Mouse (Mus musculus): ENCODE measurements around the gene Ddah2. TPM values are rescaled to one million over a fixed set of nuclear protein-coding genes. Genes with fewer than 3 reads are reported as not detected.

Ddah2 gene
- polyA plus RNA-seq, 1 experiment from 2014 or later, result 356 TPM

GRCm38 (mm10) chr17:35074097-35074496 is 15.3 kb downstream of the Ddah2 start:
- no peaks in the 10 kb centered on the region for H3K27me3 ChIP-seq
- H3K27ac ChIP-seq, result no peak overlapping the region
- H3K9ac ChIP-seq, result no peak overlapping the region
- no peaks in the 10 kb centered on the region for H3K36me3 ChIP-seq
- no peak overlapping the region for H3K4me3 ChIP-seq (replicated peaks)
- H3K4me2 ChIP-seq, result no peak overlapping the region
- no peak for ATAC-seq (replicated peaks; ENCODE audit: low FRiP score)
- 37% methylated on average over 17 of the region's 17 CpGs for WGBS
- H3K4me1 ChIP-seq, result peaks cover 38% of the 10 kb centered on the region
- H3K9me3 ChIP-seq (replicated peaks), result no peaks in the 10 kb centered on the region

- Histone ChIP-seq H3K27me3 (no peaks in the 10 kb centered on the region), H3K27ac (peak within 1 kb of the TSS; percentile 79), H3K4me3 (replicated peaks) (peak within 1 kb of the TSS; percentile 41), H3K4me2 (peak within 1 kb of the TSS; percentile 66), H3K36me3 (no peaks in the 10 kb centered on the region), H3K9ac (peak within 1 kb of the TSS; percentile 51), H3K4me1 (peaks cover 34% of the 10 kb centered on the region), H3K9me3 (replicated peaks) (no peaks in the 10 kb centered on the region)
- WGBS, result 32% methylated on average over 10 of the region's 10 CpGs
- no peak for ATAC-seq (replicated peaks; ENCODE audit: low FRiP score)
These were observed 17.8 kb downstream of the Ddah2 start, which contains the start of gene Ly6g6e for GRCm38 (mm10) chr17:35076507-35077176. Ly6g6e (plus strand) TSS chr17:35076902.

GRCm38 (mm10) chr17:35077285-35077684 is 18.4 kb downstream of the Ddah2 start:
- Histone ChIP-seq H3K27ac (peak overlapping the region; percentile 79), H3K36me3 (no peaks in the 10 kb centered on the region), H3K4me2 (peak overlapping the region; percentile 66), H3K4me3 (replicated peaks) (peak overlapping the region; percentile 41), H3K9ac (peak overlapping the region; percentile 51), H3K4me1 (peaks cover 29% of the 10 kb centered on the region), H3K27me3 (no peaks in the 10 kb centered on the region), H3K9me3 (replicated peaks) (no peaks in the 10 kb centered on the region)
- 0 out of 2 replicates have a peak, but pooled peaks have one; percentile 35 for ATAC-seq (replicated peaks; ENCODE audit: low FRiP score)
- 7% methylated on average over 2 of the region's 2 CpGs for WGBS

GRCm38 (mm10) chr17:35077786-35078233 is 19.0 kb downstream of the Ddah2 start, which contains the start of gene Ly6g6d:
Ly6g6d (minus strand) TSS chr17:35078065.
- Histone ChIP-seq H3K4me3 (replicated peaks) (peak within 1 kb of the TSS; percentile 41), H3K27me3 (no peaks in the 10 kb centered on the region), H3K4me1 (peaks cover 29% of the 10 kb centered on the region), H3K9ac (peak within 1 kb of the TSS; percentile 51), H3K27ac (peak within 1 kb of the TSS; percentile 79), H3K9me3 (replicated peaks) (no peaks in the 10 kb centered on the region), H3K36me3 (no peaks in the 10 kb centered on the region), H3K4me2 (peak within 1 kb of the TSS; percentile 66)
- 3% methylated on average over 14 of the region's 14 CpGs for WGBS
- ATAC-seq (replicated peaks; ENCODE audit: low FRiP score), result peak; percentile 72

- Histone ChIP-seq H3K4me2 (no peak overlapping the region), H3K9ac (no peak overlapping the region), H3K4me1 (peaks cover 26% of the 10 kb centered on the region), H3K4me3 (replicated peaks) (no peak overlapping the region), H3K27ac (no peak overlapping the region), H3K36me3 (no peaks in the 10 kb centered on the region), H3K9me3 (replicated peaks) (no peaks in the 10 kb centered on the region), H3K27me3 (no peaks in the 10 kb centered on the region)
- 73% methylated on average over 9 of the region's 9 CpGs for WGBS
- 0 out of 2 replicates have a peak, but pooled peaks have one; percentile 22 for ATAC-seq (replicated peaks; ENCODE audit: low FRiP score)
These were observed 20.9 kb downstream of the Ddah2 start for GRCm38 (mm10) chr17:35079778-35080177.

GRCm38 (mm10) chr17:35080248-35080647 is 21.4 kb downstream of the Ddah2 start:
- 40% methylated on average over 6 of the region's 6 CpGs for WGBS

GRCm38 (mm10) chr17:35080710-35081109 is 21.9 kb downstream of the Ddah2 start:
- H3K27ac ChIP-seq, result no peak overlapping the region
- H3K4me2 ChIP-seq, result no peak overlapping the region
- H3K4me1 ChIP-seq, result peaks cover 26% of the 10 kb centered on the region
- no peaks in the 10 kb centered on the region for H3K36me3 ChIP-seq
- 80% methylated on average over 4 of the region's 4 CpGs for WGBS
- no peak overlapping the region for H3K9ac ChIP-seq
- no peak overlapping the region for H3K4me3 ChIP-seq (replicated peaks)
- no peaks in the 10 kb centered on the region for H3K9me3 ChIP-seq (replicated peaks)
- H3K27me3 ChIP-seq, result no peaks in the 10 kb centered on the region
- ATAC-seq (replicated peaks; ENCODE audit: low FRiP score), result no peak

More at GRCm38 (mm10) chr17:35080248-35080647, 21.4 kb downstream of the Ddah2 start:
- Histone ChIP-seq H3K4me3 (replicated peaks) (no peak overlapping the region), H3K9ac (no peak overlapping the region), H3K27me3 (no peaks in the 10 kb centered on the region), H3K36me3 (no peaks in the 10 kb centered on the region), H3K4me1 (peaks cover 26% of the 10 kb centered on the region), H3K27ac (no peak overlapping the region), H3K9me3 (replicated peaks) (no peaks in the 10 kb centered on the region), H3K4me2 (no peak overlapping the region)
- no peak for ATAC-seq (replicated peaks; ENCODE audit: low FRiP score)

- WGBS, result 86% methylated on average over 16 of the region's 16 CpGs
- no peaks in the 10 kb centered on the region for H3K27me3 ChIP-seq
- no peak overlapping the region for H3K4me3 ChIP-seq (replicated peaks)
- H3K4me2 ChIP-seq, result no peak overlapping the region
- ATAC-seq (replicated peaks; ENCODE audit: low FRiP score), result no peak
- H3K9ac ChIP-seq, result no peak overlapping the region
- H3K4me1 ChIP-seq, result peaks cover 8% of the 10 kb centered on the region; the same call in 1 of the 2 replicates
- no peaks in the 10 kb centered on the region for H3K36me3 ChIP-seq
- H3K27ac ChIP-seq, result no peak overlapping the region
- no peaks in the 10 kb centered on the region for H3K9me3 ChIP-seq (replicated peaks)
These were observed 24.2 kb downstream of the Ddah2 start for GRCm38 (mm10) chr17:35082841-35083576.

- Histone ChIP-seq H3K4me2 (no peak overlapping the region), H3K4me3 (replicated peaks) (no peak overlapping the region), H3K9ac (no peak overlapping the region), H3K9me3 (replicated peaks) (no peaks in the 10 kb centered on the region), H3K36me3 (no peaks in the 10 kb centered on the region), H3K27me3 (no peaks in the 10 kb centered on the region), H3K27ac (no peak overlapping the region), H3K4me1 (0 out of 2 replicates have a peak, but pooled peaks cover 4% of the 10 kb centered on the region)
- no peak for ATAC-seq (replicated peaks; ENCODE audit: low FRiP score)
- WGBS, result 72% methylated on average over 3 of the region's 3 CpGs
These were observed 25.2 kb downstream of the Ddah2 start for GRCm38 (mm10) chr17:35083929-35084497.

- peaks cover 7% of the 10 kb centered on the region for H3K4me1 ChIP-seq
- no peak within 1 kb of the TSS for H3K4me3 ChIP-seq (replicated peaks)
- H3K9me3 ChIP-seq (replicated peaks), result no peaks in the 10 kb centered on the region
- no peaks in the 10 kb centered on the region for H3K27me3 ChIP-seq
- H3K27ac ChIP-seq, result no peak within 1 kb of the TSS
- H3K9ac ChIP-seq, result no peak within 1 kb of the TSS
- no peak for ATAC-seq (replicated peaks; ENCODE audit: low FRiP score)
- no peak within 1 kb of the TSS for H3K4me2 ChIP-seq
- 77% methylated on average over 7 of the region's 7 CpGs for WGBS
- no peaks in the 10 kb centered on the region for H3K36me3 ChIP-seq
These were observed 26.5 kb downstream of the Ddah2 start, which contains the start of gene Ly6g6f for GRCm38 (mm10) chr17:35085208-35085865. Ly6g6f (minus strand) TSS chr17:35085610.

- Histone ChIP-seq H3K36me3 (peaks cover 18% of the 10 kb centered on the region), H3K9ac (no peak overlapping the region), H3K4me2 (no peak overlapping the region), H3K4me1 (peaks cover 22% of the 10 kb centered on the region), H3K9me3 (replicated peaks) (no peaks in the 10 kb centered on the region), H3K4me3 (replicated peaks) (no peak overlapping the region), H3K27ac (no peak overlapping the region), H3K27me3 (no peaks in the 10 kb centered on the region)
- ATAC-seq (replicated peaks; ENCODE audit: low FRiP score), result no peak
- WGBS, result 53% methylated on average over 2 of the region's 2 CpGs
These were observed 29.3 kb downstream of the Ddah2 start for GRCm38 (mm10) chr17:35088151-35088550.
